ENCODE assay signal across 15 mouse cellular contexts in the genomic region with DNA sequence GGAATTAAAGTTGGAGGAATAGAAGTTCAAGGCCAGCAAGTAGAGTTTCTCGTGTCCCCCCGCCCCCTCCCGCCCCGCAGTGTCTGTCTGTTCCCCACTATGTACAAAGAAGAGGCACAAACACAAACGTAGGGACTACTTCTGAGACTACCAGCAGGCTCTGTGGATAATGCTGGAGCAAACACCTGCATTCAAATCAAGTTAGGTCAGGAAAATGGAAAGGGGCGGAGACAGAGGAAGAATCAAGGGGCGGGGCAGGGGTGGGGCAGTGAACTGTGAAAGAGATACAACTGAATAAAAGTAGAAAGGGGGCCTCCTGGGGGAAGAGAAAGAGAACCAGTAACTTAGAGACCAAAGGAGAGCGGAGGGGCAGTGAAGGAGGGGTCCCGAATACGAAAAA. TPM values are rescaled to one million over a fixed set of nuclear protein-coding genes. Genes with fewer than 3 reads are reported as not detected.
A peak's percentile ranks its signal among the peaks of the same experiment; 100 is the strongest.
DNase-seq lines count a peak whose midpoint lies in the region; ATAC-seq lines count a peak whose summit lies in the region.
"Had no signal": no experiment of that assay in that cellular context is flagged by ENCODE, and none has a peak within 500 bp of the region (broad histone marks: within the 10 kb centered on the region; RNA-seq: fewer than 3 reads in every experiment).

No protein-coding gene starts in this region.

- WGBS in forebrain, embryonic 11.5 days, result under 1% methylated on average over 10 of the region's 10 CpGs
- 6% methylated on average over 10 of the region's 10 CpGs for WGBS in forebrain, embryonic 16.5 days
- 7% methylated on average over 10 of the region's 10 CpGs for WGBS in limb, embryonic 10.5 days

- no peaks in the 10 kb centered on the region for H3K36me3 ChIP-seq in forebrain, embryonic 11.5 days (ENCODE audit: control insufficient read depth, insufficient read depth, low read length)
- no peaks in the 10 kb centered on the region for H3K36me3 ChIP-seq in forebrain, embryonic 16.5 days (ENCODE audit: control insufficient read depth, insufficient read depth)
- H3K36me3 ChIP-seq in limb, embryonic 10.5 days, result no peaks in the 10 kb centered on the region
- H3K36me3 ChIP-seq: liver, embryonic 13.5 days had no signal

- H3K9ac ChIP-seq in forebrain, embryonic 11.5 days (ENCODE audit: low read length), result no peak overlapping the region
- no peak overlapping the region for H3K9ac ChIP-seq in forebrain, embryonic 16.5 days (replicated peaks; ENCODE audit: low read depth, low read length)
- H3K9ac ChIP-seq: liver, embryonic 13.5 days had no signal

- peaks cover 8% of the 10 kb centered on the region; the same call in 1 of the 2 replicates for H3K27me3 ChIP-seq in forebrain, embryonic 11.5 days (ENCODE audit: control insufficient read depth, insufficient read depth, low read length)
- peaks cover 5% of the 10 kb centered on the region; the same call in 1 of the 2 replicates for H3K27me3 ChIP-seq in forebrain, embryonic 16.5 days (replicated peaks; ENCODE audit: control insufficient read depth, insufficient read depth, low read length)
- peaks cover 43% of the 10 kb centered on the region for H3K27me3 ChIP-seq in limb, embryonic 10.5 days (ENCODE audit: low read depth, poor library complexity, severe bottlenecking)

- peak; percentile 30; the same call in 1 of the 2 replicates for ATAC-seq in forebrain, embryonic 11.5 days (replicated peaks; ENCODE audit: low FRiP score)
- ATAC-seq in forebrain, embryonic 16.5 days, result no peak

- peak overlapping the region; percentile 48; the same call in 1 of the 2 replicates for H3K4me2 ChIP-seq in forebrain, embryonic 11.5 days (ENCODE audit: low read depth, low read length, severe bottlenecking)
- H3K4me2 ChIP-seq in forebrain, embryonic 16.5 days (ENCODE audit: low read length), result no peak overlapping the region
- H3K4me2 ChIP-seq: liver, embryonic 13.5 days had no signal

- H3K27ac ChIP-seq in forebrain, embryonic 11.5 days (ENCODE audit: low read depth, low read length), result no peak overlapping the region
- no peak overlapping the region for H3K27ac ChIP-seq in forebrain, embryonic 16.5 days (ENCODE audit: low read length)
- H3K27ac ChIP-seq in limb, embryonic 10.5 days, result no peak overlapping the region
- H3K27ac ChIP-seq: liver, embryonic 13.5 days had no signal

- 0 out of 2 replicates have a peak overlapping the region, but pooled peaks have one; percentile 7 for H3K4me3 ChIP-seq in forebrain, embryonic 11.5 days (ENCODE audit: low read depth, low read length)
- no peak overlapping the region for H3K4me3 ChIP-seq in forebrain, embryonic 16.5 days (replicated peaks; ENCODE audit: low read length)
- H3K4me3 ChIP-seq in limb, embryonic 10.5 days, result peak overlapping the region; percentile 13; the same call in 1 of the 2 replicates
- H3K4me3 ChIP-seq: liver, embryonic 13.5 days had no signal

- no peak for DNase-seq in forebrain, embryonic 11.5 days (ENCODE audit: low spot score)
- DNase-seq in retina, embryonic 14.5 days (ENCODE audit: low spot score), result peak; percentile 50
- DNase-seq in retina, postnatal 1 day, result no peak
- DNase-seq in limb, embryonic 10.5 days (ENCODE audit: low spot score), result no peak
- DNase-seq in lung, postnatal 4 days, result no peak
- no peak for DNase-seq in cerebellum, postnatal 36 days
- DNase-seq in adrenal gland, postnatal 4 days (ENCODE audit: low spot score in 2 of 2), result no peak
- DNase-seq: B cell, adult 2 months; cerebellum, postnatal 10 days; heart, adult 18-20 months; kidney, adult 18-20 months; liver, embryonic 13.5 days; lung, postnatal 10 days; thymus, adult 18-20 months had no signal

- no peaks in the 10 kb centered on the region for H3K9me3 ChIP-seq in forebrain, embryonic 11.5 days (ENCODE audit: control insufficient read depth, low read length)
- H3K9me3 ChIP-seq in forebrain, embryonic 16.5 days (ENCODE audit: control insufficient read depth, low read length), result no peaks in the 10 kb centered on the region
- H3K9me3 ChIP-seq in limb, embryonic 10.5 days (replicated peaks), result no peaks in the 10 kb centered on the region
- H3K9me3 ChIP-seq: liver, embryonic 13.5 days had no signal

- peaks cover 11% of the 10 kb centered on the region for H3K4me1 ChIP-seq in forebrain, embryonic 11.5 days (replicated peaks; ENCODE audit: control insufficient read depth, insufficient read depth, low read length)
- H3K4me1 ChIP-seq in forebrain, embryonic 16.5 days (replicated peaks; ENCODE audit: control insufficient read depth, insufficient read depth, low read length), result peaks cover 19% of the 10 kb centered on the region
- peaks cover 25% of the 10 kb centered on the region for H3K4me1 ChIP-seq in limb, embryonic 10.5 days
- H3K4me1 ChIP-seq: liver, embryonic 13.5 days had no signal

RNA-seq across cellular contexts. Expression of gene Tshz3, which starts 19.4 kb away (rescaled TPM):
- polyA plus RNA-seq in forebrain, embryonic 11.5 days (2014; fragmentation: Nextera tagmentation; extraction: Ambion mirVana), result 9.3 and 10.0 TPM in 2 replicates
- 29.8 and 38.7 TPM in 2 replicates for polyA plus RNA-seq in forebrain, embryonic 16.5 days (2015; fragmentation: Nextera tagmentation; extraction: Ambion mirVana)
- 9.2 and 10.6 TPM in 2 replicates for polyA plus RNA-seq in limb, embryonic 10.5 days (2016; fragmentation: Nextera tagmentation; extraction: Ambion mirVana)
- 1 to 10 TPM; 8.0 to 9.0 TPM for total RNA-seq in adrenal gland, postnatal 4 days (2021)
